Mouse (Mus musculus) heart, adult 2 months (tissue): ENCODE results near the gene Phldb2.

Experiments used
- CTCF ChIP-seq: fragments of 200-600 bp; IDR thresholded peaks from 2 replicates; pipeline ENCODE4 v1.8.1; 2022; ENCODE audit warnings: antibody characterized with exemption, mild to moderate bottlenecking, moderate library complexity
- EP300 ChIP-seq: fragments of 200-500 bp; IDR thresholded peaks from 2 replicates; pipeline ENCODE4 v1.6.1; 2011; ENCODE audit warnings: low read depth, low read length, control low read depth; ENCODE audit not compliant: insufficient read depth

GRCm38 (mm10) chr16:46000976-46001375 is 47.6 kb upstream of the Phldb2 start:
- TF ChIP-seq EP300 (no peak), CTCF (no peak)
